Mouse (Mus musculus) heart, adult 2 months (tissue): ENCODE results near the gene Ttc19. TPM values are rescaled to one million over a fixed set of nuclear protein-coding genes. Genes with fewer than 3 reads are reported as not detected.
"Not testable (repeated sequence)": the region's sequence is repeated elsewhere in the genome, so short reads cannot be mapped to it uniquely, and the experiment has no call there.

Experiments
- DNase-seq, 2 experiments: peaks; one replicate each; pipeline ENCODE4 v3.0.0; 2021
- H3K27ac ChIP-seq: fragments of 200-600 bp; 2 replicates; pipeline ENCODE4 v1.8.1; 2022
- H3K27me3 ChIP-seq: fragments of 200-500 bp; 2 replicates; pipeline ENCODE4 v1.6.1; 2012; ENCODE audit warnings: mild to moderate bottlenecking, low read length, inconsistent platforms, mixed read lengths; ENCODE audit not compliant: control insufficient read depth, insufficient read depth
- H3K36me3 ChIP-seq: fragments of 200-500 bp; 2 replicates; pipeline ENCODE4 v1.6.1; 2012; ENCODE audit warnings: low read length, inconsistent platforms; ENCODE audit not compliant: control insufficient read depth, insufficient read depth
- H3K4me1 ChIP-seq: fragments of 200-500 bp; 2 replicates; pipeline ENCODE4 v1.6.1; 2011; ENCODE audit warnings: low read length; ENCODE audit not compliant: control insufficient read depth, insufficient read depth
- H3K4me3 ChIP-seq: fragments of 200-600 bp; 2 replicates; pipeline ENCODE4 v1.8.1; 2022
- H3K79me2 ChIP-seq: fragments of 200-500 bp; replicated peaks from 2 replicates; pipeline ENCODE4 v1.6.1; 2012; ENCODE audit warnings: mild to moderate bottlenecking, inconsistent platforms, low read length, moderate library complexity, mixed read lengths; ENCODE audit not compliant: control insufficient read depth, insufficient read depth
- H3K9ac ChIP-seq: fragments of 200-500 bp; 2 replicates; pipeline ENCODE4 v1.6.1; 2012; ENCODE audit warnings: low read depth, mild to moderate bottlenecking, control low read depth, inconsistent platforms, low read length, mixed read lengths
- CTCF ChIP-seq: fragments of 200-600 bp; IDR thresholded peaks from 2 replicates; pipeline ENCODE4 v1.8.1; 2022; ENCODE audit warnings: antibody characterized with exemption, mild to moderate bottlenecking, moderate library complexity
- EP300 ChIP-seq: fragments of 200-500 bp; IDR thresholded peaks from 2 replicates; pipeline ENCODE4 v1.6.1; 2011; ENCODE audit warnings: low read depth, low read length, control low read depth; ENCODE audit not compliant: insufficient read depth
- POLR2A ChIP-seq: fragments of 200-500 bp; IDR thresholded peaks from 2 replicates; pipeline ENCODE4 v1.6.1; 2011; ENCODE audit warnings: mild to moderate bottlenecking, low read depth, low read length, control low read depth; ENCODE audit not compliant: insufficient read depth
- WGBS: fragments of 180-500 bp; shearing (Covaris S2); methylation state at CpG from one replicate; pipeline ENCODE4 v1.1.7; 2018; 5-methylcytosine and 5-hydroxymethylcytosine counted together
- intact Hi-C: fragments of 180-260 bp; cut with DNase I; formaldehyde crosslinking; loops from one replicate; pipeline ENCODE4 v1.15.1; 2025
- polyA plus RNA-seq: library from polyadenylated mRNA; depleted of rRNA; stranded (reverse); fragments of >200 nt; gene quantifications from 2 replicates; pipeline ENCODE4 v1.2.3, GENCODE M21; 2012; rRNA removed
- total RNA-seq, 2 experiments: library from RNA; stranded (reverse); gene quantifications; 2 replicates each; pipeline ENCODE4 v1.2.3; 2021

The Ttc19 gene
- total and polyA plus RNA-seq, 3 experiments, result 13.7 to 43.5 (median 39.9) TPM

DNA sequence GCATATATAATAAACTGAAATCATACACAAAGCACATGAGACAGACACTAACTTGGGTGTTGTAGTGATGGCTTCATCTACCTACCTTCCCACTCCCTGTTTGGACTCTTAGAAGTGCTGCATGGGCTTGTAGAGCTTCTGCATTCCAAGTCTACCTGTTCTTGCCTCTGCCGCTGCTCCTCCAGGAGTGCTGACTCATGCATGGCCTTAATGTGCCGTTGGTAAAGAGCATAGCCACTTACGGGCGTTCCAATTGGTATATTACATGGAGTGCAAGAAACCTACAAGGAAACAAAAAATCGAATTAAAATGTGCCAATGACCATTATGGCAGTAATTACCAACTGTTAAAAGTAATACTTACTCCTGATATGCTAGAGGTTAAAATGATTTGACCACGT, 85.6 kb downstream of the Ttc19 start:
- TF ChIP-seq CTCF, result no peak
- no peak for TF ChIP-seq POLR2A
- no peak for TF ChIP-seq EP300
- H3K27ac ChIP-seq, result no peak overlapping the region
- no peaks in the 10 kb centered on the region for H3K27me3 ChIP-seq
- H3K36me3 ChIP-seq, result peaks cover 2% of the 10 kb centered on the region
- 93% methylated on average over 6 of the region's 6 CpGs for WGBS
- H3K9ac ChIP-seq, result no peak overlapping the region
- H3K4me1 ChIP-seq, result no peaks in the 10 kb centered on the region
- no peak for DNase-seq
- H3K79me2 ChIP-seq, result no peaks in the 10 kb centered on the region
- H3K4me3 ChIP-seq, result no peak overlapping the region
- intact Hi-C loops, result no loop called here

- Histone ChIP-seq H3K27ac (no peak overlapping the region), H3K27me3 (no peaks in the 10 kb centered on the region), H3K36me3 (peaks cover 2% of the 10 kb centered on the region), H3K4me1 (no peaks in the 10 kb centered on the region), H3K79me2 (no peaks in the 10 kb centered on the region), H3K9ac (no peak overlapping the region), H3K4me3 (no peak overlapping the region)
- TF ChIP-seq POLR2A (no peak), CTCF (no peak), EP300 (no peak)
- no peak for DNase-seq
- intact Hi-C loops, result no loop called here
Observed at GRCm38 (mm10) chr11:62369924-62370323, 88.7 kb downstream of the Ttc19 start.

- no peaks in the 10 kb centered on the region for H3K4me1 ChIP-seq
- no peak overlapping the region for H3K9ac ChIP-seq
- intact Hi-C loops, result no loop called here
- H3K36me3 ChIP-seq, result peaks cover 2% of the 10 kb centered on the region
- no peaks in the 10 kb centered on the region for H3K79me2 ChIP-seq
- TF ChIP-seq POLR2A, result no peak
- no peak for TF ChIP-seq CTCF
- no peak for TF ChIP-seq EP300
- WGBS, result 94% methylated on average over 2 of the region's 2 CpGs
- H3K4me3 ChIP-seq, result no peak overlapping the region
- no peaks in the 10 kb centered on the region for H3K27me3 ChIP-seq
- DNase-seq, result no peak
- no peak overlapping the region for H3K27ac ChIP-seq
Observed at GRCm38 (mm10) chr11:62371776-62372175, 90.5 kb downstream of the Ttc19 start.

- H3K27me3 ChIP-seq, H3K4me1 ChIP-seq, H3K4me3 ChIP-seq, H3K36me3 ChIP-seq, intact Hi-C loops, H3K79me2 ChIP-seq, H3K9ac ChIP-seq, DNase-seq, H3K27ac ChIP-seq: not testable (repeated sequence)
- TF ChIP-seq CTCF, result peak; percentile 20; the same call in 1 of the 2 replicates
- 76% methylated on average over 6 of the region's 6 CpGs for WGBS
Observed at GRCm38 (mm10) chr11:62377202-62377851, 96.1 kb downstream of the Ttc19 start.

Other genes starting within 250 kb of the Ttc19 start
- gene Adora2b, start 32.5 kb upstream of the Ttc19 start, total RNA-seq, result 1 to 10 TPM in 1 of 2 experiments, under 1 TPM in 1; 0.63 to 2.0 TPM
- 1.7 and 1.8 TPM in 2 replicates for gene Adora2b, start 32.5 kb upstream of the Ttc19 start, polyA plus RNA-seq
- 10 to 100 TPM; 17.1 to 17.6 TPM for gene Zswim7, start 98 bp upstream of the Ttc19 start, total RNA-seq
- 22.7 and 28.7 TPM in 2 replicates for gene Zswim7, start 98 bp upstream of the Ttc19 start, polyA plus RNA-seq
- 1 to 10 TPM; 3.1 to 3.5 TPM for gene Pigl, start 177.0 kb downstream of the Ttc19 start, total RNA-seq
- gene Pigl, start 177.0 kb downstream of the Ttc19 start, polyA plus RNA-seq, result 3.5 and 4.8 TPM in 2 replicates
- 100 to 1,000 TPM; 124 to 133 TPM for gene Ncor1, start 177.1 kb downstream of the Ttc19 start, total RNA-seq
- gene Ncor1, start 177.1 kb downstream of the Ttc19 start, polyA plus RNA-seq, result 79.1 and 102 TPM in 2 replicates